Mouse (Mus musculus): Measurements from ENCODE around the gene Cdk2ap1. TPM values are rescaled to one million over a fixed set of nuclear protein-coding genes. Genes with fewer than 3 reads are reported as not detected.

The Cdk2ap1 gene
- polyA plus RNA-seq, 1 experiment from 2014 or later: 61.2 TPM

Other genes with a start within 250 kb of the Cdk2ap1 start
- 69.7 and 78.8 TPM in 2 replicates for gene Arl6ip4, start 247.0 kb downstream of the Cdk2ap1 start, polyA plus RNA-seq (2016; fragmentation: Nextera tagmentation; extraction: Ambion mirVana)
- gene Pitpnm2, start 113.3 kb downstream of the Cdk2ap1 start, polyA plus RNA-seq (2016; fragmentation: Nextera tagmentation; extraction: Ambion mirVana): 7.5 and 7.8 TPM in 2 replicates
- 13.4 and 14.8 TPM in 2 replicates for gene Mphosph9, start 35.1 kb downstream of the Cdk2ap1 start, polyA plus RNA-seq (2016; fragmentation: Nextera tagmentation; extraction: Ambion mirVana)
- gene 2810006K23Rik, start 35.0 kb downstream of the Cdk2ap1 start, polyA plus RNA-seq (2016; fragmentation: Nextera tagmentation; extraction: Ambion mirVana): 18.2 and 19.4 TPM in 2 replicates
- gene Sbno1, start 62.9 kb upstream of the Cdk2ap1 start, polyA plus RNA-seq (2016; fragmentation: Nextera tagmentation; extraction: Ambion mirVana): 71.8 and 75.3 TPM in 2 replicates
- 81.1 and 85.4 TPM in 2 replicates for gene Kmt5a, start 76.8 kb upstream of the Cdk2ap1 start, polyA plus RNA-seq (2016; fragmentation: Nextera tagmentation; extraction: Ambion mirVana)
- gene Rilpl2, start 115.3 kb upstream of the Cdk2ap1 start, polyA plus RNA-seq (2016; fragmentation: Nextera tagmentation; extraction: Ambion mirVana): 13.5 and 13.6 TPM in 2 replicates
- gene Snrnp35, start 120.1 kb upstream of the Cdk2ap1 start, polyA plus RNA-seq (2016; fragmentation: Nextera tagmentation; extraction: Ambion mirVana): 23.9 and 24.0 TPM in 2 replicates
- 27.6 and 29.8 TPM in 2 replicates for gene Rilpl1, start 168.3 kb upstream of the Cdk2ap1 start, polyA plus RNA-seq (2016; fragmentation: Nextera tagmentation; extraction: Ambion mirVana)
- 490 and 502 TPM in 2 replicates for gene Tmed2, start 177.6 kb upstream of the Cdk2ap1 start, polyA plus RNA-seq (2016; fragmentation: Nextera tagmentation; extraction: Ambion mirVana)
- gene Ddx55, start 189.8 kb upstream of the Cdk2ap1 start, polyA plus RNA-seq (2016; fragmentation: Nextera tagmentation; extraction: Ambion mirVana): 8.5 and 8.6 TPM in 2 replicates
- gene Eif2b1, start 216.0 kb upstream of the Cdk2ap1 start, polyA plus RNA-seq (2016; fragmentation: Nextera tagmentation; extraction: Ambion mirVana): 61.7 and 61.8 TPM in 2 replicates
- gene Gtf2h3, start 216.1 kb upstream of the Cdk2ap1 start, polyA plus RNA-seq (2016; fragmentation: Nextera tagmentation; extraction: Ambion mirVana): 36.9 and 45.3 TPM in 2 replicates

Measured in heart, embryonic 12.5 days (tissue).